Mouse (Mus musculus) MEL (cell line): Measurements from ENCODE around the gene Rnf24. TPM values are rescaled to one million over a fixed set of nuclear protein-coding genes. Genes with fewer than 3 reads are reported as not detected.

Source experiments
- DNase-seq: peaks from one replicate; pipeline ENCODE4 v3.0.0; 2011; ENCODE audit warnings: low read depth, low spot score
- H3K27ac ChIP-seq: 2 replicates; pipeline ENCODE4 v1.5.1; 2012; ENCODE audit warnings: low read depth, mild to moderate bottlenecking, control low read depth, low read length, moderate library complexity; ENCODE audit not compliant: control insufficient read depth
- H3K27me3 ChIP-seq, 2 experiments: fragments of 150-350 bp in 1 of 2; sonication (generic) in 1 of 2; 2 replicates each; pipeline ENCODE4 v1.6.1; 2012; ENCODE audit warnings: low read length in 2 of 2, mild to moderate bottlenecking in 2 of 2, improper control_type of control experiment in 1 of 2, moderate library complexity in 1 of 2; ENCODE audit not compliant: insufficient read depth in 2 of 2, control insufficient read depth in 1 of 2
- H3K36me3 ChIP-seq, 2 experiments: 2 replicates each; pipeline ENCODE4 v1.6.1; 2012 to 2014; ENCODE audit warnings: low read length in 2 of 2, improper control_type of control experiment in 1 of 2, inconsistent platforms in 1 of 2, mild to moderate bottlenecking in 1 of 2; ENCODE audit not compliant: insufficient read depth in 2 of 2, control insufficient read depth in 1 of 2
- H3K4me1 ChIP-seq, 2 experiments: fragments of 150-350 bp in 1 of 2; sonication (generic) in 1 of 2; 2 replicates each; pipeline ENCODE4 v1.6.1; 2012; ENCODE audit warnings: low read length in 2 of 2, improper control_type of control experiment in 1 of 2, mild to moderate bottlenecking in 1 of 2; ENCODE audit not compliant: insufficient read depth in 2 of 2, control insufficient read depth in 1 of 2
- H3K4me3 ChIP-seq, 2 experiments: fragments of 150-350 bp in 1 of 2; sonication (generic) in 1 of 2; 2 replicates each; pipeline ENCODE4 v1.5.1; 2012; ENCODE audit warnings: low read depth in 2 of 2, low read length in 2 of 2, mild to moderate bottlenecking in 2 of 2, moderate library complexity in 2 of 2, control low read depth in 1 of 2, improper control_type of control experiment in 1 of 2; ENCODE audit not compliant: control insufficient read depth in 1 of 2, insufficient read depth in 1 of 2
- H3K79me2 ChIP-seq: 2 replicates; pipeline ENCODE4 v1.6.1; 2012; ENCODE audit warnings: mild to moderate bottlenecking, low read length, moderate library complexity; ENCODE audit not compliant: control insufficient read depth, poor library complexity, insufficient read depth
- H3K9ac ChIP-seq: 2 replicates; pipeline ENCODE4 v1.6.1; 2012; ENCODE audit warnings: low read depth, mild to moderate bottlenecking, control low read depth, low read length, moderate library complexity; ENCODE audit not compliant: control insufficient read depth, poor library complexity, severe bottlenecking
- H3K9me3 ChIP-seq: fragments of 150-350 bp; sonication (generic); replicated peaks from 2 replicates; pipeline ENCODE4 v1.6.1; 2012; ENCODE audit warnings: mild to moderate bottlenecking, low read length, improper control_type of control experiment, moderate library complexity; ENCODE audit not compliant: insufficient read depth
- BHLHE40 ChIP-seq: IDR thresholded peaks from 2 replicates; pipeline ENCODE4 v1.6.1; 2012; ENCODE audit warnings: low read depth, mild to moderate bottlenecking, inconsistent platforms, low read length, improper control_type of control experiment, borderline replicate concordance
- CHD2 ChIP-seq: IDR thresholded peaks from 2 replicates; pipeline ENCODE4 v1.6.1; 2011; ENCODE audit warnings: low read length, improper control_type of control experiment
- E2F4 ChIP-seq: IDR thresholded peaks from 2 replicates; pipeline ENCODE4 v1.6.1; 2011; ENCODE audit warnings: low read depth, low read length, improper control_type of control experiment, borderline replicate concordance
- ELF1 ChIP-seq: IDR thresholded peaks from 2 replicates; pipeline ENCODE4 v1.6.1; 2014; ENCODE audit warnings: low read depth, mild to moderate bottlenecking, inconsistent platforms, low read length, improper control_type of control experiment, moderate library complexity
- GABPA ChIP-seq: IDR thresholded peaks from 2 replicates; pipeline ENCODE4 v1.6.1; 2012; ENCODE audit warnings: low read depth, mild to moderate bottlenecking, inconsistent platforms, low read length, improper control_type of control experiment, moderate library complexity
- KAT2A ChIP-seq: conservative IDR thresholded peaks from 2 replicates; pipeline ENCODE4 v1.6.1; 2012; ENCODE audit warnings: low read depth, low read length, improper control_type of control experiment, inconsistent platforms
- MAZ ChIP-seq: IDR thresholded peaks from 2 replicates; pipeline ENCODE4 v1.6.1; 2012; ENCODE audit warnings: low read depth, mild to moderate bottlenecking, inconsistent platforms, low read length, improper control_type of control experiment
- MEF2A ChIP-seq: IDR thresholded peaks from 2 replicates; pipeline ENCODE4 v1.6.1; 2014; ENCODE audit warnings: low read depth, mild to moderate bottlenecking, inconsistent platforms, low read length, improper control_type of control experiment; ENCODE audit not compliant: poor library complexity, insufficient replicate concordance, severe bottlenecking; ENCODE audit errors: extremely low read depth
- MXI1 ChIP-seq: IDR thresholded peaks from 2 replicates; pipeline ENCODE4 v1.6.1; 2011; ENCODE audit warnings: mild to moderate bottlenecking, low read depth, low read length, improper control_type of control experiment
- MYC ChIP-seq: IDR thresholded peaks from 2 replicates; pipeline ENCODE4 v1.6.1; 2011; ENCODE audit warnings: low read depth, mild to moderate bottlenecking, low read length, improper control_type of control experiment, moderate library complexity
- NELFE ChIP-seq: IDR thresholded peaks from 2 replicates; pipeline ENCODE4 v1.6.1; 2011; ENCODE audit warnings: low read depth, low read length, improper control_type of control experiment
- POLR2AphosphoS2 ChIP-seq: IDR thresholded peaks from 2 replicates; pipeline ENCODE4 v1.6.1; 2011; ENCODE audit warnings: low read length, improper control_type of control experiment
- POLR2AphosphoS5 ChIP-seq: IDR thresholded peaks from 2 replicates; pipeline ENCODE4 v1.6.1; 2012; ENCODE audit warnings: low read depth, borderline replicate concordance, mild to moderate bottlenecking, inconsistent platforms, low read length, moderate library complexity, mixed read lengths
- RCOR1 ChIP-seq: IDR thresholded peaks from 2 replicates; pipeline ENCODE4 v1.6.1; 2012; ENCODE audit warnings: low read depth, mild to moderate bottlenecking, inconsistent platforms, low read length, improper control_type of control experiment
- SIN3A ChIP-seq: IDR thresholded peaks from 2 replicates; pipeline ENCODE4 v1.6.1; 2012; ENCODE audit warnings: low read length, improper control_type of control experiment, inconsistent platforms
- TAL1 ChIP-seq: IDR thresholded peaks from 2 replicates; pipeline ENCODE4 v1.6.1; 2012; ENCODE audit warnings: mild to moderate bottlenecking, inconsistent platforms, low read length, moderate library complexity, mixed read lengths
- UBTF ChIP-seq: IDR thresholded peaks from 2 replicates; pipeline ENCODE4 v1.6.1; 2012; ENCODE audit warnings: low read depth, mild to moderate bottlenecking, inconsistent platforms, low read length, improper control_type of control experiment, moderate library complexity, borderline replicate concordance; ENCODE audit not compliant: insufficient read depth
- USF1 ChIP-seq: IDR thresholded peaks from 2 replicates; pipeline ENCODE4 v1.6.1; 2014; ENCODE audit warnings: low read depth, mild to moderate bottlenecking, inconsistent platforms, low read length, improper control_type of control experiment, moderate library complexity
- USF2 ChIP-seq, 2 experiments: IDR thresholded peaks; 2 replicates each; pipeline ENCODE4 v1.6.1; 2011 to 2012; ENCODE audit warnings: improper control_type of control experiment in 2 of 2, low read length in 2 of 2, borderline replicate concordance in 1 of 2, inconsistent platforms in 1 of 2, low read depth in 1 of 2, mild to moderate bottlenecking in 1 of 2; ENCODE audit not compliant: insufficient read depth in 1 of 2
- ZC3H11A ChIP-seq: IDR thresholded peaks from 2 replicates; pipeline ENCODE4 v1.6.1; 2012; ENCODE audit warnings: low read depth, mild to moderate bottlenecking, inconsistent platforms, low read length, improper control_type of control experiment
- ZKSCAN1 ChIP-seq: IDR thresholded peaks from 2 replicates; pipeline ENCODE4 v1.6.1; 2012; ENCODE audit warnings: low read depth, mild to moderate bottlenecking, inconsistent platforms, low read length, improper control_type of control experiment, moderate library complexity
- ZMIZ1 ChIP-seq: IDR thresholded peaks from 2 replicates; pipeline ENCODE4 v1.6.1; 2012; ENCODE audit warnings: low read depth, mild to moderate bottlenecking, inconsistent platforms, low read length, improper control_type of control experiment, moderate library complexity
- ZNF384 ChIP-seq: IDR thresholded peaks from 2 replicates; pipeline ENCODE4 v1.6.1; 2012; ENCODE audit warnings: low read depth, mild to moderate bottlenecking, inconsistent platforms, low read length, improper control_type of control experiment
- polyA plus RNA-seq, 2 experiments: library from polyadenylated mRNA; stranded (reverse) in 1 of 2; unstranded in 1 of 2; fragments of >175 nt in 1 of 2; fragments of >200 nt in 1 of 2; gene quantifications; 2 replicates each; pipeline versions ENCODE4 v1.2.1 to v1.2.4; 2012; ENCODE audit warnings: low replicate concordance in 2 of 2, low read depth in 1 of 2; ENCODE audit not compliant: insufficient read length in 2 of 2, insufficient read depth in 1 of 2, missing spikeins in 1 of 2
- total RNA-seq: library from RNA; depleted of rRNA; stranded (reverse); fragments of 300-350 nt; gene quantifications from 2 replicates; pipeline ENCODE4 v1.2.3, GENCODE M21; 2012

Rnf24 gene
- total and polyA plus RNA-seq, 3 experiments: 0.73 to 2.9 TPM; not detected in 1

- TF ChIP-seq POLR2AphosphoS5 (no peak), E2F4 (no peak), POLR2AphosphoS2 (no peak), MEF2A (no peak), ELF1 (0 out of 2 replicates have a peak, but pooled peaks have one; percentile 3), ZMIZ1 (no peak)
- peak; percentile 60 for DNase-seq
- Histone ChIP-seq H3K9ac (no peak overlapping the region), H3K27ac (no peak overlapping the region), H3K9me3 (no peaks in the 10 kb centered on the region), H3K36me3 (peaks cover 0 to 18% of the 10 kb centered on the region in 2 experiments; a peak in 2 of 4 replicates), H3K79me2 (no peaks in the 10 kb centered on the region), H3K4me1 (peaks cover 16 to 32% of the 10 kb centered on the region in 2 experiments), H3K27me3 (no peaks in the 10 kb centered on the region), H3K4me3 (no peak overlapping the region)
These were observed 97.0 kb downstream of the Rnf24 start for GRCm38 (mm10) chr2:131255738-131256137.

GRCm38 (mm10) chr2:131254329-131254713 is 98.4 kb downstream of the Rnf24 start:
- Histone ChIP-seq H3K9ac (peak overlapping the region; percentile 60), H3K4me1 (peaks cover 13 to 23% of the 10 kb centered on the region in 2 experiments), H3K27me3 (no peaks in the 10 kb centered on the region), H3K27ac (peak overlapping the region; percentile 66), H3K4me3 (peak overlapping the region; percentile 35 to 46), H3K79me2 (no peaks in the 10 kb centered on the region), H3K9me3 (no peaks in the 10 kb centered on the region), H3K36me3 (peaks cover 0 to 9% of the 10 kb centered on the region in 2 experiments; a peak in 2 of 4 replicates)
- peak; percentile 68 for DNase-seq
- TF ChIP-seq MYC (no peak), MXI1 (0 out of 2 replicates have a peak, but pooled peaks have one; percentile 22), USF1 (no peak), ZNF384 (0 out of 2 replicates have a peak, but pooled peaks have one; percentile 3), MAZ (peak; percentile 4; the same call in 1 of the 2 replicates)

GRCm38 (mm10) chr2:131253681-131254328 is 98.9 kb downstream of the Rnf24 start:
- Histone ChIP-seq H3K4me3 (peak overlapping the region; percentile 35 to 46), H3K9me3 (no peaks in the 10 kb centered on the region), H3K27me3 (no peaks in the 10 kb centered on the region), H3K9ac (peak overlapping the region; percentile 60), H3K79me2 (no peaks in the 10 kb centered on the region), H3K27ac (peak overlapping the region; percentile 66), H3K36me3 (peaks cover 0 to 9% of the 10 kb centered on the region in 2 experiments; a peak in 2 of 4 replicates), H3K4me1 (peaks cover 11 to 20% of the 10 kb centered on the region in 2 experiments)
- peak; percentile 86 for DNase-seq
- TF ChIP-seq CHD2 (no peak), USF1 (no peak), RCOR1 (peak; percentile 46; the same call in 1 of the 2 replicates), UBTF (no peak), SIN3A (peak; percentile 81), KAT2A (no peak), USF2 (IDR thresholded peaks at IDR 0.05; ENCODE audit: borderline replicate concordance in 1 of 2, insufficient read depth in 1 of 2, low read depth in 1 of 2, low read length in 2 of 2) (no peak), MYC (peak; percentile 55; the same call in 1 of the 2 replicates), ZNF384 (peak; percentile 52; the same call in 1 of the 2 replicates), POLR2AphosphoS5 (no peak), ZKSCAN1 (no peak), ZC3H11A (peak; percentile 90), NELFE (no peak), GABPA (peak; percentile 44; the same call in 1 of the 2 replicates), BHLHE40 (peak; percentile 33; the same call in 1 of the 2 replicates), TAL1 (peak; percentile 30; the same call in 1 of the 2 replicates)
